Mouse (Mus musculus): Measurements from ENCODE around the gene Rplp1. TPM values are rescaled to one million over a fixed set of nuclear protein-coding genes. Genes with fewer than 3 reads are reported as not detected.

Rplp1 gene
- 1,274 and 1,299 TPM in 2 replicates for polyA plus RNA-seq (2015; fragmentation: Nextera tagmentation; extraction: Ambion mirVana)

DNA sequence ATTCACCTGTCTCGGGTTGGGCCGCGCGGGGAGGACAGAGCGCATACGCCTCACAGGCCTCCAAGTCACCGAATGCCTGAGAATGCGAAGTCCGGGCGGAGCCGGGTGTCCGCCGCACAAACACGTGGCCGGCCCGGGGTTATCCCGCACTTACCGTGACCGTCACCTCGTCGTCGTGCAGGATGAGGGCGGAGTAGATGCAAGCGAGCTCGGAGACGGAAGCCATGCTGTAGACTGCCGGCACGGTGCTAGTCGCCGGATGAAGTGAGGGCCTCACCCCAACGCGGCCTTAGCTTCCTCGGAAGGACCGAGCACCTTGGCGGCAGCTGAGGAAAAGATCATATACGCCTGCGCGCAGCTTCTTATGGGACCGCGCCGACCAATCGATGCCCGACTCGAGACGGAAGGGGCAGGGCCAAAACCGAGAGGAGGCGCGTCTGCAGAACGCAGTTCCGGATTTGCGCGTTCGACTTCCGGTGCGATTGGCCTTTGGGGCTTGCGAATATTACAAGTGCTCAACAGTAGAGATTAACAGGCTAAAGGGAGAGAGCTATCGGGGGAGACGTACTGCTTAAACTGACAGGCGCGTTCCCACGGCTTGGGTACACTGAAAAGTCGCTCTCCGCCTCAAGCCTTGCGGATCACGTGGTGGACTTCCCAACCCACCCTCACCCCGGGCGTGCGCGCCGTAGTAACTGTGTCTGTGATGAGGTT lies at the start of gene Rplp1:
Gene Rplp1, minus strand, starts transcription at position 340 of the 714 bp plus-strand sequence.
- under 1% methylated on average over 61 of the region's 70 CpGs for WGBS
- Histone ChIP-seq H3K9ac (ENCODE audit: low read length) (peak within 1 kb of the TSS; percentile 90), H3K4me2 (ENCODE audit: low read depth, low read length) (peak within 1 kb of the TSS; percentile 75), H3K4me1 (replicated peaks; ENCODE audit: control insufficient read depth, insufficient read depth, low read length) (peaks cover 9% of the 10 kb centered on the region), H3K27ac (ENCODE audit: low read length) (peak within 1 kb of the TSS; percentile 98), H3K4me3 (ENCODE audit: low read length) (peak within 1 kb of the TSS; percentile 89), H3K36me3 (ENCODE audit: control insufficient read depth, insufficient read depth, low read length) (peaks cover 34% of the 10 kb centered on the region), H3K9me3 (ENCODE audit: control insufficient read depth, low read length) (no peaks in the 10 kb centered on the region), H3K27me3 (ENCODE audit: control insufficient read depth, insufficient read depth, low read depth, low read length) (no peaks in the 10 kb centered on the region)
- ATAC-seq (ENCODE audit: low read depth), result peak; percentile 97

DNA sequence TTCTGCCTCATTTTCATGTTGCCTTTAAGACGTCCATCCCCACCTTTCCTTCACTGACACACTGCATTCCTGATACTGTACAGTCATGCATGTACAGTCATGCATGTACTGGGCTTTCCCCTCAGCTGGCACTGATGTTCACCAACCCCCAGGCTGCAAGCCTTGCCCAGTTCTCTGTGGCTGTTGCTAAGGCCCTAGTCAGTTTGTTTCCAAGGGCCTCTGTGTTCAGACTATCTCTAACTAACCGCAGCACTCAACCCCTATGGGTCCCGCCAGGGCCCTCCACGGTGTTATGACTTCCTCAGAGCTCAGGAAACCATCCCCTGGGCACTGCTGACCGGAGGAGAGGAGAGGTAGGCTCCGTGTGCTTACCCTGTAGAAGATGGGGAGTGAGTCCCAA lies 49.0 kb upstream of the Rplp1 start:
- Histone ChIP-seq H3K4me1 (replicated peaks; ENCODE audit: control insufficient read depth, insufficient read depth, low read length) (peaks cover 18% of the 10 kb centered on the region), H3K27me3 (ENCODE audit: control insufficient read depth, insufficient read depth, low read depth, low read length) (no peaks in the 10 kb centered on the region), H3K4me2 (ENCODE audit: low read depth, low read length) (no peak overlapping the region), H3K9ac (ENCODE audit: low read length) (no peak overlapping the region), H3K9me3 (ENCODE audit: control insufficient read depth, low read length) (no peaks in the 10 kb centered on the region), H3K36me3 (ENCODE audit: control insufficient read depth, insufficient read depth, low read length) (no peaks in the 10 kb centered on the region), H3K27ac (ENCODE audit: low read length) (no peak overlapping the region), H3K4me3 (ENCODE audit: low read length) (no peak overlapping the region)
- peak; percentile 21; the same call in 1 of the 2 replicates for ATAC-seq (ENCODE audit: low read depth)
- WGBS, result 52% methylated on average over 6 of the region's 6 CpGs

- Histone ChIP-seq H3K4me2 (ENCODE audit: low read depth, low read length) (no peak overlapping the region), H3K9me3 (ENCODE audit: control insufficient read depth, low read length) (no peaks in the 10 kb centered on the region), H3K9ac (ENCODE audit: low read length) (no peak overlapping the region), H3K27me3 (ENCODE audit: control insufficient read depth, insufficient read depth, low read depth, low read length) (no peaks in the 10 kb centered on the region), H3K27ac (ENCODE audit: low read length) (peak overlapping the region; percentile 82), H3K4me1 (replicated peaks; ENCODE audit: control insufficient read depth, insufficient read depth, low read length) (peaks cover 18% of the 10 kb centered on the region), H3K36me3 (ENCODE audit: control insufficient read depth, insufficient read depth, low read length) (no peaks in the 10 kb centered on the region), H3K4me3 (ENCODE audit: low read length) (no peak overlapping the region)
- WGBS, result 77% methylated on average over 4 of the region's 4 CpGs
- no peak for ATAC-seq (ENCODE audit: low read depth)
These were observed 46.8 kb upstream of the Rplp1 start for GRCm38 (mm10) chr9:61961181-61961580.

GRCm38 (mm10) chr9:61960753-61961152 lies 46.4 kb upstream of the Rplp1 start:
- no peak for ATAC-seq (ENCODE audit: low read depth)
- Histone ChIP-seq H3K9ac (ENCODE audit: low read length) (no peak overlapping the region), H3K4me1 (replicated peaks; ENCODE audit: control insufficient read depth, insufficient read depth, low read length) (peaks cover 18% of the 10 kb centered on the region), H3K27ac (ENCODE audit: low read length) (peak overlapping the region; percentile 82), H3K27me3 (ENCODE audit: control insufficient read depth, insufficient read depth, low read depth, low read length) (no peaks in the 10 kb centered on the region), H3K36me3 (ENCODE audit: control insufficient read depth, insufficient read depth, low read length) (no peaks in the 10 kb centered on the region), H3K9me3 (ENCODE audit: control insufficient read depth, low read length) (no peaks in the 10 kb centered on the region), H3K4me2 (ENCODE audit: low read depth, low read length) (no peak overlapping the region), H3K4me3 (ENCODE audit: low read length) (no peak overlapping the region)
- WGBS, result 24% methylated on average over 5 of the region's 5 CpGs

DNA sequence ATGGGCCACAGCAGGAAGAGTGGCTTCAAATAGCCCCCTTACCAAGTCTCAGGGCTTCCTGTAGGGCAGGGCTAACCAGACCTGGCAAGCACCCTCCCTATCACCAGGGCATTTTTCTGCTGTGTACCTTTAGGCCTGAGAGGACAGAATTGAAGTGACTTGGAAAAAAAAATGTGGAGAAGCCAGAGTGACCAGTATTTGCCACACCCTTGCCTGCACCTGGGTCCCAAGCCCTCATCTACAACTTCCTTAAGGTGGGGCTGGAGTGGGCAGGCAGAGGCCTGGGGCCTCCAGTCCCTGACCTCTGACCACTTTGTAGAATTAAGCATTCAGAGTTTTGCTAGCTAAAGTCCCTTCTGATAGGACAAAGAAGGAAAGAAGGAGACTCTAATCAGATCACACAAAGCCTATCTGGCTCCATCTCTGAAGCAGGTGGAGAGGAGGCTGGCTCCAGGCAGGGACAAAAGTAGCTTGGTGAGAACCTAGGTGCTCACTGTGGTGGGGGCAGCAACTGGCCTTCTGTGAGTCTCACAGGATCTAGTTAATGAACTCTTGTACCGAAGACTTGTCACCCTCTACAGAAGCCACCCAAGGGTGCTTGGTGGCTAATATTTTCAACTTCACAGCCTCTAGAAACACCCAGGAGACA lies 45.7 kb upstream of the Rplp1 start:
- Histone ChIP-seq H3K4me3 (ENCODE audit: low read length) (no peak overlapping the region), H3K4me1 (replicated peaks; ENCODE audit: control insufficient read depth, insufficient read depth, low read length) (peaks cover 18% of the 10 kb centered on the region), H3K4me2 (ENCODE audit: low read depth, low read length) (no peak overlapping the region), H3K27me3 (ENCODE audit: control insufficient read depth, insufficient read depth, low read depth, low read length) (no peaks in the 10 kb centered on the region), H3K27ac (ENCODE audit: low read length) (peak overlapping the region; percentile 82), H3K9ac (ENCODE audit: low read length) (no peak overlapping the region; the same call in 1 of the 2 replicates), H3K9me3 (ENCODE audit: control insufficient read depth, low read length) (no peaks in the 10 kb centered on the region), H3K36me3 (ENCODE audit: control insufficient read depth, insufficient read depth, low read length) (no peaks in the 10 kb centered on the region)
- WGBS, result 62% methylated on average over 1 of the region's 1 CpGs
- peak; percentile 84 for ATAC-seq (ENCODE audit: low read depth)

DNA sequence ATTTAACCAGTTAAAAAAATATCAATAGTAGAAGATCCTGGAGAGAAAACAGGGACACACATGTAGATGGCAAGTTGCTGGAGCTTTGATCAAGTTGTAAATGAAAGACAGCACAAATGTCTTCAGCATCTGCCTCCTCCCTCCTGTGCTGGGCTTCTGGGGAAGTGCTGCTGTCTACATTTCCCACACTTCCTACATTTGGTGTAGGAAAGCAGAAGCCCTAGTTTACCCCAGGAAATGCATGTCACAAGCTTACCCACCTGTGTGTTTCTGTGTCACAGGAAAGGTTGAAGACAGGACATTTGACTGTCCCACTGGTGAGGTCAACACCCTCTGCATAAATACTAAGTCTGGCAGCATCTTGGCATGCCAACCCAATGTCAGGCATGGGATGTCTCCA lies 40.4 kb upstream of the Rplp1 start:
- no peak overlapping the region for H3K27ac ChIP-seq (ENCODE audit: low read length)
- H3K9me3 ChIP-seq (ENCODE audit: control insufficient read depth, low read length), result no peaks in the 10 kb centered on the region
- no peak overlapping the region for H3K9ac ChIP-seq (ENCODE audit: low read length)
- H3K36me3 ChIP-seq (ENCODE audit: control insufficient read depth, insufficient read depth, low read length), result no peaks in the 10 kb centered on the region
- no peaks in the 10 kb centered on the region for H3K27me3 ChIP-seq (ENCODE audit: control insufficient read depth, insufficient read depth, low read depth, low read length)
- no peaks in the 10 kb centered on the region for H3K4me1 ChIP-seq (replicated peaks; ENCODE audit: control insufficient read depth, insufficient read depth, low read length)
- ATAC-seq (ENCODE audit: low read depth), result no peak
- H3K4me3 ChIP-seq (ENCODE audit: low read length), result no peak overlapping the region
- no peak overlapping the region for H3K4me2 ChIP-seq (ENCODE audit: low read depth, low read length)

GRCm38 (mm10) chr9:61952241-61952640 lies 37.9 kb upstream of the Rplp1 start:
- ATAC-seq (ENCODE audit: low read depth), result no peak
- WGBS, result 62% methylated on average over 7 of the region's 7 CpGs
- no peaks in the 10 kb centered on the region for H3K9me3 ChIP-seq (ENCODE audit: control insufficient read depth, low read length)

DNA sequence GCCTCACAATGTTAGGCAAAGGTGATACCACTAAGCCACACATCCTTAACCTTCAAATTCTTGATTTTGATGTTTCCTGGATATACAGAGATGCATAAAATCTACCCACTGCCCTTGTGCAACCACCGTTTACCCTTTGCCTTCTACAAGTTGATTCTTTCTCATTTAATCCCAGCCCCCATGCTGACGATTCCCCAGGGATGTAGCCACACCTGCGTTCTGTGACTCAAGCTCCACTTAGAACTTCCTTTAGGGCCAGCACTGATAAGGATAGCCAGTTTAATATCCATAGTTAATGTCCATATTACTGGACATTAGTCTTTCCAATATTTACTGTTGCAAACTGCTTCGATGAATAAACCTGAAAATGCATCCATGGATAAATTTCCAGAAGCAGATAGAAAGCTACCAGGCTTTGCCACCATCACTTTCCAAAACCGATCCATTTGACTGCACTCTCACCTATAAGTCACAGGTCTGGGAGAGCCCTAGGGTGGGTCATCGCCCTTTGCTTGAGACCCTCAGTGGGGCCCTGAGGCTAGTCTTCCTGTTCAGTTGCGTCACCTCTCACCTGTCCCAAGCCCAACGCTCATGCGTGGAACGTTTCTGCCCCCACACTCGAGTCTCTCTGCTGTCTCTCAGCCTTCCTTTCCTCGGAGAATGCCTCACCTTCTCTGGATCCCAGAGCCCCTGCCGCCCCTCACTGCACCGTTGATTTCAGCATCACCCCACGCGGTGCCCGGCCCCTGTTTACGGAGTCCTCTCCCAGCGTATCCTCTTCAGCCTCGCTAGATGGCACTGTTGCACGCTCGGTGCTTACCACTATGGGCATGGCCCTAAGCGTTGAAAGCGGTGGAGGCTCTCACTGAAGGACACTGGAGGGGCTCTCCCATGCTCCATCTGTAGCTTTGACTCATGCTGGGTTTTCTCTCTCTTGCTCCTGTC lies 33.3 kb upstream of the Rplp1 start:
- Histone ChIP-seq H3K27ac (ENCODE audit: low read length) (peak overlapping the region; percentile 45; the same call in 1 of the 2 replicates), H3K9me3 (ENCODE audit: control insufficient read depth, low read length) (no peaks in the 10 kb centered on the region), H3K4me3 (ENCODE audit: low read length) (peak overlapping the region; percentile 88), H3K36me3 (ENCODE audit: control insufficient read depth, insufficient read depth, low read length) (peaks cover 2% of the 10 kb centered on the region; the same call in 1 of the 2 replicates), H3K4me2 (ENCODE audit: low read depth, low read length) (peak overlapping the region; percentile 94), H3K9ac (ENCODE audit: low read length) (peak overlapping the region; percentile 56), H3K4me1 (replicated peaks; ENCODE audit: control insufficient read depth, insufficient read depth, low read length) (peaks cover 12% of the 10 kb centered on the region), H3K27me3 (ENCODE audit: control insufficient read depth, insufficient read depth, low read depth, low read length) (no peaks in the 10 kb centered on the region)
- ATAC-seq (ENCODE audit: low read depth), result peak; percentile 79
- 5% methylated on average over 24 of the region's 24 CpGs for WGBS

More at GRCm38 (mm10) chr9:61952241-61952640, 37.9 kb upstream of the Rplp1 start:
- Histone ChIP-seq H3K4me2 (ENCODE audit: low read depth, low read length) (no peak overlapping the region), H3K27ac (ENCODE audit: low read length) (no peak overlapping the region), H3K4me1 (replicated peaks; ENCODE audit: control insufficient read depth, insufficient read depth, low read length) (peaks cover 5% of the 10 kb centered on the region), H3K36me3 (ENCODE audit: control insufficient read depth, insufficient read depth, low read length) (no peaks in the 10 kb centered on the region), H3K27me3 (ENCODE audit: control insufficient read depth, insufficient read depth, low read depth, low read length) (no peaks in the 10 kb centered on the region), H3K4me3 (ENCODE audit: low read length) (no peak overlapping the region), H3K9ac (ENCODE audit: low read length) (no peak overlapping the region)
